Mouse (Mus musculus): ENCODE data around the gene Cend1. TPM values are rescaled to one million over a fixed set of nuclear protein-coding genes. Genes with fewer than 3 reads are reported as not detected.
"Not testable (repeated sequence)": the region's sequence is repeated elsewhere in the genome, so short reads cannot be mapped to it uniquely, and the experiment has no call there.

The Cend1 gene
- polyA plus RNA-seq, 1 experiment from 2014 or later, result 3.3 TPM

- Histone ChIP-seq H3K9me3 (ENCODE audit: control insufficient read depth) (no peaks in the 10 kb centered on the region), H3K4me2 (replicated peaks; ENCODE audit: low read depth) (no peak overlapping the region), H3K27me3 (replicated peaks; ENCODE audit: control insufficient read depth, insufficient read depth, low read length) (no peaks in the 10 kb centered on the region), H3K27ac (ENCODE audit: low read depth, low read length) (no peak overlapping the region), H3K9ac (ENCODE audit: low read depth, low read length) (no peak overlapping the region), H3K36me3 (ENCODE audit: control insufficient read depth, insufficient read depth) (peaks cover 31% of the 10 kb centered on the region), H3K4me1 (replicated peaks; ENCODE audit: control insufficient read depth, insufficient read depth, low read length) (peaks cover 9% of the 10 kb centered on the region), H3K4me3 (ENCODE audit: low read depth, low read length) (no peak overlapping the region)
- ATAC-seq, result no peak
- TF ChIP-seq CTCF (IDR thresholded peaks at IDR 0.05; ENCODE audit: low read depth), result no peak
Observed at GRCm38 (mm10) chr7:141451928-141452327, 22.6 kb upstream of the Cend1 start.

GRCm38 (mm10) chr7:141447110-141447991 lies 18.1 kb upstream of the Cend1 start, which contains the start of gene Rplp2:
Gene Rplp2 (plus strand): TSS chr7:141447370.
- Histone ChIP-seq H3K36me3 (ENCODE audit: control insufficient read depth, insufficient read depth) (peaks cover 31% of the 10 kb centered on the region), H3K4me1 (replicated peaks; ENCODE audit: control insufficient read depth, insufficient read depth, low read length) (peaks cover 9% of the 10 kb centered on the region), H3K4me3 (ENCODE audit: low read depth, low read length) (peak within 1 kb of the TSS; percentile 82), H3K9ac (ENCODE audit: low read depth, low read length) (peak within 1 kb of the TSS; percentile 78), H3K4me2 (replicated peaks; ENCODE audit: low read depth) (peak within 1 kb of the TSS; percentile 76), H3K27me3 (replicated peaks; ENCODE audit: control insufficient read depth, insufficient read depth, low read length) (no peaks in the 10 kb centered on the region), H3K9me3 (ENCODE audit: control insufficient read depth) (no peaks in the 10 kb centered on the region), H3K27ac (ENCODE audit: low read depth, low read length) (peak within 1 kb of the TSS; percentile 60)
- WGBS, result under 1% methylated on average over 63 of the region's 63 CpGs
- ATAC-seq, result peak; percentile 87
- peak; percentile 19; the same call in 1 of the 2 replicates for TF ChIP-seq CTCF (IDR thresholded peaks at IDR 0.05; ENCODE audit: low read depth)

GRCm38 (mm10) chr7:141446374-141446773 lies 17.1 kb upstream of the Cend1 start:
- H3K27me3 ChIP-seq (replicated peaks; ENCODE audit: control insufficient read depth, insufficient read depth, low read length); ATAC-seq; H3K9me3 ChIP-seq (ENCODE audit: control insufficient read depth); H3K9ac ChIP-seq (ENCODE audit: low read depth, low read length); H3K4me2 ChIP-seq (replicated peaks; ENCODE audit: low read depth); H3K27ac ChIP-seq (ENCODE audit: low read depth, low read length); H3K4me1 ChIP-seq (replicated peaks; ENCODE audit: control insufficient read depth, insufficient read depth, low read length); H3K4me3 ChIP-seq (ENCODE audit: low read depth, low read length): not testable (repeated sequence)
- H3K36me3 ChIP-seq (ENCODE audit: control insufficient read depth, insufficient read depth), result peaks cover 22% of the 10 kb centered on the region
- 75% methylated on average over 3 of the region's 3 CpGs for WGBS

GRCm38 (mm10) chr7:141443828-141444237 lies 14.5 kb upstream of the Cend1 start, which contains the start of gene Pidd1:
Gene Pidd1 (minus strand): TSS chr7:141444025.
- Histone ChIP-seq H3K4me3 (ENCODE audit: low read depth, low read length) (peak within 1 kb of the TSS; percentile 46), H3K36me3 (ENCODE audit: control insufficient read depth, insufficient read depth) (peaks cover 21% of the 10 kb centered on the region), H3K9ac (ENCODE audit: low read depth, low read length) (peak within 1 kb of the TSS; percentile 51), H3K9me3 (ENCODE audit: control insufficient read depth) (no peaks in the 10 kb centered on the region), H3K4me2 (replicated peaks; ENCODE audit: low read depth) (peak within 1 kb of the TSS; percentile 81), H3K27me3 (replicated peaks; ENCODE audit: control insufficient read depth, insufficient read depth, low read length) (no peaks in the 10 kb centered on the region), H3K4me1 (replicated peaks; ENCODE audit: control insufficient read depth, insufficient read depth, low read length) (peaks cover 8% of the 10 kb centered on the region), H3K27ac (ENCODE audit: low read depth, low read length) (0 out of 2 replicates have a peak within 1 kb of the TSS, but pooled peaks have one; percentile 46)
- ATAC-seq, result peak; percentile 52
- TF ChIP-seq CTCF (IDR thresholded peaks at IDR 0.05; ENCODE audit: low read depth), result no peak
- WGBS, result 0% methylated on average over 25 of the region's 25 CpGs

- Histone ChIP-seq H3K27ac (ENCODE audit: low read depth, low read length) (no peak overlapping the region), H3K4me1 (replicated peaks; ENCODE audit: control insufficient read depth, insufficient read depth, low read length) (peaks cover 2% of the 10 kb centered on the region; the same call in 1 of the 2 replicates), H3K4me3 (ENCODE audit: low read depth, low read length) (peak overlapping the region; percentile 46), H3K4me2 (replicated peaks; ENCODE audit: low read depth) (peak overlapping the region; percentile 81), H3K27me3 (replicated peaks; ENCODE audit: control insufficient read depth, insufficient read depth, low read length) (no peaks in the 10 kb centered on the region), H3K9ac (ENCODE audit: low read depth, low read length) (peak overlapping the region; percentile 51), H3K9me3 (ENCODE audit: control insufficient read depth) (no peaks in the 10 kb centered on the region), H3K36me3 (ENCODE audit: control insufficient read depth, insufficient read depth) (peaks cover 19% of the 10 kb centered on the region)
- 12% methylated on average over 12 of the region's 12 CpGs for WGBS
- ATAC-seq, result no peak
- TF ChIP-seq CTCF (IDR thresholded peaks at IDR 0.05; ENCODE audit: low read depth), result peak; percentile 69
Observed at GRCm38 (mm10) chr7:141443081-141443821, 14.0 kb upstream of the Cend1 start.

- H3K4me1 ChIP-seq (replicated peaks; ENCODE audit: control insufficient read depth, insufficient read depth, low read length), result no peaks in the 10 kb centered on the region
- H3K4me3 ChIP-seq (ENCODE audit: low read depth, low read length), result no peak overlapping the region
- ATAC-seq, result no peak
- no peak for TF ChIP-seq CTCF (IDR thresholded peaks at IDR 0.05; ENCODE audit: low read depth)
- 90% methylated on average over 13 of the region's 13 CpGs for WGBS
- H3K9me3 ChIP-seq (ENCODE audit: control insufficient read depth), result no peaks in the 10 kb centered on the region
- H3K27me3 ChIP-seq (replicated peaks; ENCODE audit: control insufficient read depth, insufficient read depth, low read length), result no peaks in the 10 kb centered on the region
- no peak overlapping the region for H3K9ac ChIP-seq (ENCODE audit: low read depth, low read length)
- peak overlapping the region; percentile 81; the same call in 1 of the 2 replicates for H3K4me2 ChIP-seq (replicated peaks; ENCODE audit: low read depth)
- peaks cover 21% of the 10 kb centered on the region for H3K36me3 ChIP-seq (ENCODE audit: control insufficient read depth, insufficient read depth)
- no peak overlapping the region for H3K27ac ChIP-seq (ENCODE audit: low read depth, low read length)
Observed at GRCm38 (mm10) chr7:141442199-141442598, 12.9 kb upstream of the Cend1 start.
